Mouse (Mus musculus): Measurements from ENCODE around the gene Ppm1h.
A peak's percentile ranks its signal among the peaks of the same experiment; 100 is the strongest.

Gene Ppm1h

DNA sequence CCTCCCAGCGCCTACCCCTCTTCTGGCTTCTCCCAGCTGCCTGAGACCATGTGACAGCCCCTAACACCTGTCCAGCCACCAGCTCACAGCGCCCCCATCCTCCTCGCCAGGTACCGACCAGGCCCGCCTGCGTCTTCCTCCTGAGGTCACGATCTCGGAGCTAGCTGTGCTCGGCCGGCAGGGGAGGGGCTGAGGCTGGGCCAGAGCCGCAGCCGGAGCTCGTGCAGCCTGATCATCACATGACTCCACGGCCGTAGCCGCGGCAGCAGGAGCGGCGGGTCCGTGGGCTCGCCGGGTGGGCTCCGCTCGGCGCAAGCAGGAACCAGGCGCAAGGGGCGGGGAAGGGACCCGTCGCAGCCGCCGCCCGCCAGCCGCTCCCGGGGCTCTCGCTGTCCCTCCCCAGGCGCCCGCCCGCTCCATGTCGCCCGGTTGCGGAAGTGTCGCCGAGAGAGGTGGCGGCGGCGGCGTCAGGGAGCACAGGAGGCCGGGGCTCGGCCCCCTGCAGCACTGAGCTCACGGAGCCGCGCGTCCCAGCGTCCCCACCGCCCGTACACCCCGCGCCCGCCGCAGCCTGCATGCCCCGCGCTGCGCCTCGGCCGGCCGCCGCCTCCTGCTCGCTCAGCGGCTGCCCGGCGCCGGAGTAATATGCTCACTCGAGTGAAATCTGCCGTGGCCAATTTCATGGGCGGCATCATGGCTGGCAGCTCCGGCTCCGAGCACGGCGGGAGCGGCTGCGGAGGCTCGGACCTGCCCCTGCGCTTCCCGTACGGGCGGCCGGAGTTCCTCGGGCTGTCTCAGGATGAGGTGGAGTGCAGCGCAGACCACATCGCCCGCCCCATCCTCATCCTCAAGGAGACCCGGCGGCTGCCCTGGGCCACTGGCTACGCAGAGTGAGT lies at the start of gene Ppm1h:
Gene Ppm1h, plus strand, starts transcription at position 222 of the 896 bp plus-strand sequence.
- DNase-seq, result peak; percentile 93

DNA sequence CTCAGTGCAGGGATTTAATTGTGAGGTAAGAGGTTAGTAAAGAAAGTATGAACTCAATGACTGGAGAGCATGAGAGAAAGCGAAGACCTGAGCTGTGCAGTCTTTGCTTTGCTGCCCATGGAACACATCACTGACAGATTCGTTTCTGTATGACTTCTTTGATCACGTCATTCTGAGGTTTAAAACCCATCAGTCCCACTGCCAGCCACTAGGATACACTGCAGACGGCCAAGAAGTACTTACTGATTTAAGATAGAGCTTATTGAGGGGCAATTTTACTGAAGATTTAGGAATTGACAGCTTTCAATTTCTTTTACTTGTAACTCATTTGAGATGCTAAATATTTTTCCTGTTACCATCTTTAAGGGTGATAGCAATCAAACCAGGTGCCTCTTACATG lies 49.6 kb upstream of the Ppm1h start:
- DNase-seq, result peak; percentile 47

DNA sequence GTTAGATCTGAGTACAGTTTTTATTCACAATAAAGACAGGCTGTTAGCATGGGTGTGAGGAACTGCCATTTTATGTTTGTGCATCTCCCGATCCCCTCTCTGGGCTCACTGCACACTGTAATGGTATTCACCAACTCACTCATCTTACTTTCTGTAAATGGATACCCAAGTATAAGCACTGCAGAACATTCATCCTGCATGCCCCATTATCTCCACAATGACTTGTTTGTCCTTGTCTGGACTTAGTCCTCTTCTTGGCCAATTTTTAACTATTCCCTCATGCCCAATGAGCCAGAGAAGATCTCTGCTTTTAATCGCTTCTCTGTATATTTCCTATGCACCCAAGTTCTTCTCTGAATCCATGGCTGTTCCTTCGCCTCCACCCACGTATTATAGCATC lies 38.7 kb upstream of the Ppm1h start:
- no peak for DNase-seq

DNA sequence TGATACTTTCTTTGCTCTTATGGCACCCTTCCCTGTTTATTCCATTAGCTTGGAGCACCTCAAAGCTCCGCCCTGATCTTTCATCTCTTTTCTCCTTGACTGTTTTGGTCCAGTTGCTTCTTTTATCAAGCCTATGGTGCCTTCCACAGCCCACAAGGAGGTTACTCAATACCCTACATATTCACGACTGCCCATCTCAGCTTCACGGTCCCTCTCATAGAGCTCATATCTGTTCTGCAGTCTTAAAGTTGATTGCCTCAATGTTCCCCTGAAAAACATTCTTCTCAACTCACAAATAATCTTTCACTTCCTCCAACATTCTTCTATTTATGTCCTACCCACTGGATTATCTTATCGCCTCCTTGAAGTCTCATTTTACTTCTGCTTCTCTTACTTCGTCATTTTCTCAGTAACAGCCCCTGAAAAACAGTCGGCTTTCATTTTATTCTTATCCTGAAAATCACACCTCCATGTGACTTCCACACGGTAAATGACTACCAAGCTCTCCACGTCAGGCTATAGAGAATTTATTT lies 37.2 kb upstream of the Ppm1h start:
- DNase-seq, result no peak

- no peak for DNase-seq
Observed at GRCm38 (mm10) chr10:122642125-122642524, 36.4 kb upstream of the Ppm1h start.

DNA sequence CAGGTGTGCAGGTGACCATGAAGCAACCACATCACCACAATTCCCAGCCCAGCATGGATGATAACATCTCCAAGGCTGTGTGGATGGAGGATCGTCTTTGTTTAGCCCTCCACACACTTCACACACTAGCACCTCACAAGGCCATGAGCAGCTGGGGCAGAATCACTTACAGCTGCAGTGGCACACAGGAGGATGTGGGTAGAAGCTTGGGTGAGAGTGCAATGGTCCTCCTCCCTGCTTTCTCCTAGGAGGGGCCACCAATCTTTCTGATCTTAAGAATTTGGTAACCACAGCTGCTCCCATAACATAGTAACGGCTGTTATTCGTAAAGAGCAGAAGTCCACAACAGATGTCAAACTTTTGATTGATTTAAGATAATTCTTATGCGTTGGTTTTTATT lies 26.6 kb upstream of the Ppm1h start:
- DNase-seq, result peak; percentile 74

DNA sequence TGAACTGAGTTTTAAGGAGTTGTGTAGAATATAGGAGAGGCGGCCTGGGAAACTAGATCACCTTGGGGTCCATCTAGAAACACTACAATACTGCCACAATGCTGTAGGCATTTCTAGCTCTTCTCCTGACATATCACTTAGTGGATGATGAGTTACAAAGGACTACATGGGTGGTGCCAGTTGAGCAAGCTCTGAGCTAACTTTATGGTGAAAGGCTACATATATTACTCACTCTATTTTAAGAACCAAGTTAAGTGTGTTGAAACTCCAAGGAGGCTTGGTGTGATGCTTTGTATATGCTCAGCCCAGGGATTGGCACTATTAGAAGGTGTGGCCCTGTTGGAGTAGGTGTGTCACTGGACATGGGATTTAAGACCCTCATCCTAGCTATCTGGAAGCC lies 26.0 kb upstream of the Ppm1h start:
- DNase-seq, result no peak

GRCm38 (mm10) chr10:122665652-122666051 lies 12.9 kb upstream of the Ppm1h start:
- no peak for DNase-seq

DNA sequence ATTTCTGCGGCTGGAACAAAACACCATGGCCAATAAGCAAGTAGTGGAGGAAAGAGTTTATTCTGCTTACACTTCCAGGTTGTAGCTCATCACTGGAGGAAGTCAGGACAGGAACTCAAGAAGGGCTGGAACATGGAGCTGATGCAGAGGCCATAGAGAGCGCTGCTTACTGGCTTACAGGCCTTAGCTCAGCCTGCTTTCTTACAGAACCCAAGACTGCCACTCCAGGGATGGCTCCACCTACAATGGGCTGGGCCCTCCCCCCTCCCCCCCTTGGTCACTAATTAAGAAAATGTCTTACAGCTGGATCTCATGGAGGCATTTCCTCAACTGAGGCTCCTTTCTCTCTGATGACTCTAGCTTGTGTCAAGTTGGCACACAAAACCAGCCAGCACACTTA lies 7.3 kb upstream of the Ppm1h start:
- DNase-seq, result no peak

GRCm38 (mm10) chr10:122672044-122672443 lies 6.5 kb upstream of the Ppm1h start:
- no peak for DNase-seq

GRCm38 (mm10) chr10:122679437-122680045 lies 979 bp downstream of the Ppm1h start:
- peak; percentile 52 for DNase-seq

DNA sequence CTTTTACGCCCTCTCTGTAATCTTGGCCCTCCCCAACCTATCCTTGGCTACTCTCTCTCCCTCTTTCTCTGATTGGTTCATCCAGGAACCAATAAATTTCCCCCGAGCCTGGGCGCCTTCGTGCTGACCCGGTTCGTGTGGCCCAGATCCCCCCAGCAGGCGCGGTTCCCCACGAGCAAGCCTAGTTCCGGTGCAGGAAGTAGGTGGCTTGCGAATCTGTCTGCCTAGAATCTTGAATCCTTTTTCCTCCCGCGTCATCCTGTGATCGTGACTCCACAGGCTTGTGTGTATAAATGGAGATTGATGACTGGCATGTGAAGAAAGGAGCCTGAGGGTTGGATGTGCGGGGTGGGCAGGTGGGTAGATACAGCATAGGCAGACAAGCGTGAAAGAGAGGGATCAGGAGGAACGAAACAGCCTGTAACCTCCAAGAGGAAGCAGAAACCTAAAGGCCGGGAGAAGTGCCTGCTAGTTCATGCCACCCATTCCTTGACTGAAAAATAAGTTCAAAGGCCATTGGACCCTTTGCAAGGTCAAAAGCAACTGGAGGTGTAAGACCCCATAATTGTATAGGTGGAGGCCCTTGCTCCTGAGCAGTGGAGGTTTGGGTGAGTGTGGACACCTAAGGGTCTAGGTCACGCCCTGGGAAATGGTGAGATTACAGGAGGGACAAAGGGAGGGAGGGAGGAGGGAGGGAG lies 2.0 kb downstream of the Ppm1h start:
- DNase-seq, result peak; percentile 53

DNA sequence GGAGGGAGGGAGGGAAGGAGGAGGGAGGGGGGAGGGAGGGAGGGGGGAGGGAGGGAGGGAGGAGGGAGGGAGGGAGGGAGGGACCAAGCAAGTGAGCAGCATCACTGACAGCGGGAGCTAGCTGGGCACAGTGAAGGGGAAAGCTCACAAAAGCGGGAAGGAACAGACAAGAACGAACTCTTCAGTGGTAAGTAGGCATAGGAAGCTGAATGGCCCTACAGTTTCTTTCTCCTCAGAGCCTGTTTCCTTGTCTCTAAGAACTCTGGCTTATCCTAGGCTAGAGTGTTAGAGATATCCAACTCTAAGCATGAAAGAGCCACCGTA lies 2.5 kb downstream of the Ppm1h start:
- DNase-seq, result no peak

GRCm38 (mm10) chr10:122683819-122684330 lies 5.3 kb downstream of the Ppm1h start:
- DNase-seq, result no peak

DNA sequence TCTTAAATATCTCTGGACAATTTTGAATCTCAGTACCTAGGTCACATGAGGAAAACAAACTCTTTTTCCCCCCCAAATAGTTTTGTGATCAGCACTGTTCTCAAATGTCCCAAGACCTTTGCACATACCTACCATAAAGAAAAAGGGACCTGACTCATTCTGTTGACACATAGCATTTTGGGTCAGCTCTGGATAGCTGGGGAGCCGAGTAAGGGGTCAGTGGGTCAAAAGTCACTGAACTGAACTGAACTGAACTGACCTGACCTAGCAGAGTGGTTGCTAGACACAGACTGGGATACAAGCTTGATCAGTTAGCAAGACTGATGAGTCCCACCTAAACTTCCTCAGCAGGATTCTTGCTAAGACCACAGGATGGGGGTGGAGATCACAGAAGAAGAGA lies 6.7 kb downstream of the Ppm1h start:
- no peak for DNase-seq

DNA sequence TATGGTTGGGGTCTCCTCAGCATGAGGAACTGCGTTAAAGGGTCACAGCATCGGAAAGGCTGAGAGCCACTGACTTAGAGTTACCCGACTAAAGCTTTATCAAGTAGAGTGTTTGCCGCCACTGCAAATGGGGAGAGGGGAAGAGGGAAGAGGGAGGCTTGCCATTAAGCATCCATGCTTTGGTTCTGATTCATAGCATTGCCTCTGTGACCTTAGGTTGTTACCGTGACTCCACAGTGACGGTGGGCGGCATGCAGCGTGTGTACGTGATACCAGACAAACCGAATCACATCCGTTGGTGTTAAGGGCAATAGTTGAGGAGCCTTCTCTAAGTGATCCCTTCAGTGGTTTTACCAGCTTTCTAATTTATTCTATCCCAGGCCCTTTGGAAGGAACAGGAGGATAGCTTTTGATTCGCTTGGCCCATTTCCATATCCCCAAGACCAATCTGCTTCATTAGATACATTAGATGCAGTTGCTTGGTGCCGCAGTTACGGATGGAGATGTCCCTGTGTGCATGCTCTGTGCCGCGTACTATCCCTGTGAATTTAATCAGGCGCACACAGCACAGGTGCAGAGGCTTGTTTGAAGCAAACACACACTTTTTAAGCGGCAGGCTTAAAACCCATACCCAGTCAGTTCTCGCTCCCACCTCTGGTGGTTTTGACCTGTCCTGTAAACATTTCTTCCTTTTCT lies 7.4 kb downstream of the Ppm1h start:
- DNase-seq, result no peak

DNA sequence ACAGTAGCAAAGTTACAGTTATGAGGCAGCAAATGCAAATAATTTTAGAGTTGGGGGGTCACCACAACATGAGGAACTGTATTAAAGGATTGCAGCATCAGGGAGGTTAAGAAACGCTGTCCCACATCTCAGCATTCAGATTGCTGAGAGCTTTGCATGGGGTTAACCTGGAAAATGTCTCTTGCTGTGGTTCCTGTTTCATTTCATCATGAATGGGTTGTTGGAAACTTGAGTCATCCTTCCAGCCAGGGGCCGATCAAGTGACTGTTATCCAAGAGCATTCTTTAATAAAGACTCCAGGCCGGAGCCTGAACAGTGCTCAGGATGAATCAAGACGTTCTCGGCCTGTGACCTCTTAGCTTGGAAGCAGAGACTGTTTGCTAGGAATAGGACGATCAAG lies 12.1 kb downstream of the Ppm1h start:
- DNase-seq, result no peak

DNA sequence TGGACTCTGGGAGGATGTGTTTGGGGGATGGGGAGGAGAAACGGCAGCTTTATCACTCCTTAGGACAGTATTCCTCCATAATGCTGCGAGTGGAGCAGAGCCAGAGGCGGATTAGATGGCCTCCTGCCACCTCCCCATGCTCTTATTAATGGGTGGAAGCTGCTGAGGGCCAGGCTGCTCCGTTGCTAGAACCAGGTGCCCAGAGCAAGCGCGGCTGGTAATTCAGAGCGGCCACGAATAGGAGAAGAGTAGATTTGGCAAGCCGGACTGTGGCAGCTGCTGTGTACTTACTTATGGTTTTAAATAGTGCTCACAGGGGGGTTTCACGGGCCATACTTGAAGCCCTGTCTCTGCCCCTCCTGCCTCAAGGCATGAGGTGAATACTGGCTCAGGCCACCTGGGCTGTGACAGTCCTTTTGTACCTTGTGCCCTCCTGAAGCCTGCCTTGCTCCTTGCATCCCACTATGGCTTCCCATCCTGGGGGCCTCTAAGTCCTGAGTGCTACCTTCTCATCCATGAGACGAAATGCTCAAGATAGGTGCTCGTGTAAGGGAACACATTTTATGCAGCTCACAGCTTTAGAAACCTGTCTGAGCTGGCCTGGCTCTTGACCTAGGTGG lies 14.7 kb downstream of the Ppm1h start:
- no peak for DNase-seq

DNA sequence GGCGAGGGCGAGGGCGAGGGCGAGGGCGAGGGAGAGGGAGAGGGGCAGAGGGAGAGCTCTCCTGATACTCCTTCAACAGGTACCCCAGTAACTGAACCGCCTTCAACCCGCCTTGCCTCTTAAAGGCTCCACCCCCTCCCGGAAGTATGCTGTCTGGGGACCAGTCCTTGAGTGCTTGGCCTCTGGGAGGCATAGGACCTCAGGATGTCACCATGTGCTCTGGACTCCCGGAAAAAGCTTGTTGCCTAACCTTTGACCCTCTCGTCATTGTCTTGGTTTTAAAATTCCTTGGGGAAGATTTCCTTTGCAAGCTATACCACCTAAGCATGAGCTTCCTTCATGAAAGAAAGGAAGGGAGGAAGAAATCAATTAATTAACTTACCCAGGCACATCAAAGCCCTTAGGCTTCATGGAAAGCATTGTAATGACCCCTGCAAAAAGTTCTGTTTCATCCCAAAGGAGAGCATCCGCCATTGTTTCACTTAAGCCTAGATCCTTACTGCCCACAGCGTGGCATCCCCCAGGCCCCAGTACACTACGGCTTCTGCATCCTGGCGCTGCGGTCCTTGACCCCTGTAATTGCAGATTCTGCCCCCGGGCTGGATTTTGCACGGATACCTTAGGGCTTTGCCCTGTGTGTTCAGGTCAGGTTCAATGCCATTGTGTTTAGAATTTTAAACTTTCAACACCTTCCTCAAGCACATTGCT lies 15.5 kb downstream of the Ppm1h start:
- DNase-seq, result no peak

DNA sequence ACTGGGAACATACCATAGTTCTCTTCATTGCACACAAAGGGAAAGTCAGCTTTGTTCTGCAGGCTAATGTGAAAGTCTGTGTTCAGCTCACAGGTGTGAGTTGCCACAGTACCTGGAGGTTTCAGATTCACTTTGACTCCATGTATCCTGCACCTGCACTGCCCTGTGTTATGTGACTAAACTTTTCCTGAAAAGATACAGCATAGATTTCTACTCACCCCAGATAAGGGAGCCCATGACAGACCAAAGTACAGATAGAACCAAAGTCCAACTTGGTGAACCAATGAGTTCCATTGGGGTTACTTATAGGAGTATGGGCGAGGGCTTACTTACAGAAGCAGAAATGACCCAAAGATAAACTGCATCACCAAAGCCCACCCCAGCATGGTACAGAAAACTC lies 17.8 kb downstream of the Ppm1h start:
- no peak for DNase-seq

GRCm38 (mm10) chr10:122698347-122698746 lies 19.8 kb downstream of the Ppm1h start:
- DNase-seq, result no peak

GRCm38 (mm10) chr10:122704901-122705300 lies 26.3 kb downstream of the Ppm1h start:
- DNase-seq, result no peak
